Mouse (Mus musculus): Measurements from ENCODE around the gene Idua.
A peak's percentile ranks its signal among the peaks of the same experiment; 100 is the strongest.
"Not testable (repeated sequence)": the region's sequence is repeated elsewhere in the genome, so short reads cannot be mapped to it uniquely, and the experiment has no call there.

Gene Idua

DNA sequence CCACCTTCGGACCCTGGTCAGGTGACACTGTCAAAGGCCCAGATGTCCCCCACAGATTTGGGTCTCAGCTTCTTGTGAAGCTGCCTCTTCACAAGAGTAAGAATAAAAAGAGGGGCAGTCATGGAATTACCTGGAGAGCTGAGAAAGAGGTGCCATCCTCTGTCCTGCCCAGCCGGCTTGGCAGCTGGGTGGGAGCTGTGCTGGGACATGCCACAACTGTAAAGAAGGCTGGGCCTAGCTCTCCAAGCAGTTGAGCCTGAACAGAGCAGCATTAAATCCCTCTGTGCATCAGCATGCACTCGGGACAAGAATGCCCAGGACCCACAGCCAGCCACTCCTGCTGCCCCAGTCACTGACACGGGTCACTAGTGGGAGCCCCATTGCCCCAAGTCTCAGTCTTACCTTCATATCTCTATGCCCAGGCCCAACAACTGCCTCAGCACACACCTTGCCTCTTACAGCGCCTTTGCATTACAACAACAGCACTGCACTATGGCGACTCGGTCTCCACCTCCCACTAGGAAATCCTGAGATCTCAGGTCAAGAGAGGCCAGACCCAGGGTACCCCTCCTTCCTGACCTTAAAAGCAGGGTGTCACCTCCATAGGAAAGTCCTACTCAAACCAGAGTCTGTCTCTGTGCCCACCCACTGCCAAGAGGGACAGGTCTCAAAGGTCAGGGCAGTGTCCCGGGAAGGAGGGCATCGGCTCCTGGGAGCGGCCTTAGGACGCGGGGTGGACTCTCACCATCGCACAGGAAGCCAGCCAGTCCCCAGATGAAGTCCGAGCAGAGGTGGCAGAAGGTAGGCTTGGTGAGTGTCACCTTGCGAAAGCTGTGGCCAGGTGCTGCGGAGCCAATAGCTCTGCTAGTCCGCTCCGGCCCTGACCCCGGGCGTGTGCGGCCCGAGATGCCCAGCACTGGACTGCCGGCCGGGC is at the start of gene Idua:
Idua (plus strand) TSS at position 634 of the 934 bp plus-strand sequence.
- no peak for DNase-seq (ENCODE audit: low spot score)

GRCm38 (mm10) chr5:108610426-108610825 is 49.7 kb upstream of the Idua start:
- no peak for DNase-seq (ENCODE audit: low spot score)

- DNase-seq (ENCODE audit: low spot score): no peak
These were observed 38.3 kb upstream of the Idua start for GRCm38 (mm10) chr5:108621870-108622269.

DNA sequence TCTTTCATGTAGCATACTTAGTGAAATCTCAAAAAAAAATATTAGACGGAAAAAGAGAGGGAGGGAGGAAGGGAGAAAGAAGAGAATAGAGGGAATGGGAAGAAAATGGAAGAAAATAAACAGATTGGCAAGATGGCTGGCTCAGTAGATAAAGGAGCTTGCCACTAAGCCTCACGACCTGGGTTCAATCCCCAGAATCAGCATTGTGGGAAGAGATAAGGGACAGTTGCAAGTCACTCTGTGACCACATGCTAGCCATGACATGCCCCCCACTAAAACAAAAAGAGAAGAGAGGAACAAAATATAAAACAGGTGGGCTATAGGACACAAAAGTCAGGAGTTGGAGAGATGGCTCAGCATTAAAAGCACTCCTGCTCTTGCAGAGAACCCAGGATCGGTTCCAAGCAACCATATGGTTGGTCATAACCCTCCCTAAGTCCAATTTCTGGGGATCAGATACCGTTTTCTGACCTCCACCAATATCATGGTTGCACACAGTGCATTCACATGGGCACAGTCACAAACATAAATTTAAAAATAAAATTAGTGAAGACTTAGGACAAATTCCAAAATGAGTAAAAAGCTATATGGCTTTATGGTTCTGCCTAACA is 34.0 kb upstream of the Idua start:
- DNase-seq (ENCODE audit: low spot score): no peak

- DNase-seq (ENCODE audit: low spot score): no peak
These were observed 31.1 kb upstream of the Idua start for GRCm38 (mm10) chr5:108628891-108629633.

- peak; percentile 91 for DNase-seq (ENCODE audit: low spot score)
These were observed 30.3 kb upstream of the Idua start, which contains the start of the genes Gak and Tmem175 for GRCm38 (mm10) chr5:108629634-108630483. Gene Gak, minus strand, starts transcription at chr5:108629755. Gene Tmem175, plus strand, starts transcription at chr5:108629770.

- no peak for DNase-seq (ENCODE audit: low spot score)
These were observed 26.5 kb upstream of the Idua start for GRCm38 (mm10) chr5:108633676-108634075.

DNA sequence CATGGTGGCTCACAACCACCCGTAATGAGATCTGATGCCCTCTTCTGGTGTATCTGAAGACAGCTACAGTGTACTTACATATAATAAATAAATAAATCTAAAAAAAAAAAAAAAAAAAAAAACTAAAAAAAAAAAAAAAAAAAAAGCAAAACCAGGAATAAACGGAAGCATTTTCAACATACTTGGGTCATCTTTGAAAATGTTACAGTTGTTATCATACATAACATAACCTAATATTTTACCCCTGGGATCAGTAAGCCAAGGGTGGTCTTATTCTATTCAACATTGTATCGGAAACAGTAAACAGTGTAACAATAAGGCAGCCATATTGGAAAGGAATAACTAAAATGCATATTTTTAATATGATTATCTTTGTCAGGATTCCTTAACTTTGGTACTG is 26.0 kb upstream of the Idua start:
- not testable (repeated sequence) for DNase-seq (ENCODE audit: low spot score)

GRCm38 (mm10) chr5:108636172-108636571 is 24.0 kb upstream of the Idua start:
- DNase-seq (ENCODE audit: low spot score): no peak

DNA sequence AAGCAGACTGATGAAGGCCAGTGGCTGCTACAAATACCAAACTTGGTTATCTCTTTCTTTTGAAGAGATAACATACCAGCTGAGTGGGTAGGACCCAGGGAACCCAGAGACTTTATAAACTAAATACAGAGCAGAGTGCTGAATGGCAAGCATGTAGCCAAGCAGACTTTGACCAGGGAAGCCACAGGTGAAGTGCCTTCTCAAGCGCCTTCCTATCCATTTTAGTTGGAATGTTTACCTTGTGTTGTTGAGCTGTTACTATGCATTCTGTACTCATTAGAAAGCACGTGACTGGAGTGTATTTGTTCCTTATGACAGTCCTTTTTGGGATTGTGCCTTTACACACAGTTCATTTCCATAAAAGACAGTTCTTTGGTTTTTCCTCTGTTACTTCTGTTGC is 16.5 kb upstream of the Idua start:
- no peak for DNase-seq (ENCODE audit: low spot score)

- no peak for DNase-seq (ENCODE audit: low spot score)
These were observed 14.3 kb upstream of the Idua start for GRCm38 (mm10) chr5:108645651-108646342.

- no peak for DNase-seq (ENCODE audit: low spot score)
These were observed 13.8 kb upstream of the Idua start for GRCm38 (mm10) chr5:108646343-108646660.

DNA sequence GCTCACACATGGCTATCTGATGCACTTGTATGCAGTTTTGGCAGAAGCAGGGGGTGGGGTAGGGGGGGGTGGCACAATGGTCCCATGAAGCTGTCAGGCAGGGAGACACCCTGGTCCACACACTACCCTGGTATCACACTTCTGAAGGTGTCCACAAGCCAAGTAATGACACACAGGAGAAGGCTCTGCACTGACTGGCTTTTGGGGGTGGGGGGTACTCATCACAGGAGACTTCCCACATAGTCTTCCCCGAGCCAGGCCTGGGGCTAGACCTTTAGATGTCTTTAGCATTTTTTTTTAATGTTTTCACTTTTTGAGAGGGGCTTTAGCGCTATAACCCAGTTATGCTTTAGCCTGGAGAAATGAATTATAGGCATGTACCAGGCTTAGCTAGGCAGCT is 12.8 kb upstream of the Idua start:
- DNase-seq (ENCODE audit: low spot score): no peak

DNA sequence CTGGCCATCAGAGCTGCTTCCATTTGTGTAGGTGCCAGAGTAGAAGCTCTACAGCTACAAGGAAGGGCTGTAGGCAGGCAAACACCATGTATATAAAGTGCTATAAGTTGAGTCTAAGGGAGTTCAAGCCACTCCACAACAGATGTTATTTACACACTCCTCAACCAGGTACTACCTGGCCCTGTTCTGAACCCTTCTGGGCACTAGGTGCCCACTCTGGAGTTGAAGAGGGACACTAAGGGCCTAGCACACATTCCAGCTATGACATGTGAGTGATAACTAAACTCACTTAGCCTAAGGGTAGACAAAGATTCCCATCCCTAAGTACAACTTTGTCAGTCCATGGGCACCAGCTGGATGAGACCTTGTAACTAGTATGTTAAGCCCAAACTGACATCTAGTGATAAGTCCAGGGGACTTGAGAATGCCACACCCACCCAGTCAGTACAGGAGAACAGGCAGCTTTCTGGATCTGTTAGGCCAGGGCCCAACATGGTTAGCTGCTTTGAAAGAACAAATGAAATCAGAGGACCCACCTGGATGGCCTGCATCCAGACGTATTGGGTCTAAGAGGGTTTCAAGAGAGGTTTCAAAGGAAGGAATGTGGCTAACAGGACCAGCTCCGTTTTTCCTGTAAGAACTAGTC is 12.2 kb upstream of the Idua start:
- DNase-seq (ENCODE audit: low spot score): no peak

- DNase-seq (ENCODE audit: low spot score): no peak
These were observed 11.1 kb upstream of the Idua start for GRCm38 (mm10) chr5:108648937-108649576.

- no peak for DNase-seq (ENCODE audit: low spot score)
These were observed 9.8 kb upstream of the Idua start for GRCm38 (mm10) chr5:108650341-108650740.

GRCm38 (mm10) chr5:108651136-108651720 is 8.9 kb upstream of the Idua start:
- DNase-seq (ENCODE audit: low spot score): no peak

DNA sequence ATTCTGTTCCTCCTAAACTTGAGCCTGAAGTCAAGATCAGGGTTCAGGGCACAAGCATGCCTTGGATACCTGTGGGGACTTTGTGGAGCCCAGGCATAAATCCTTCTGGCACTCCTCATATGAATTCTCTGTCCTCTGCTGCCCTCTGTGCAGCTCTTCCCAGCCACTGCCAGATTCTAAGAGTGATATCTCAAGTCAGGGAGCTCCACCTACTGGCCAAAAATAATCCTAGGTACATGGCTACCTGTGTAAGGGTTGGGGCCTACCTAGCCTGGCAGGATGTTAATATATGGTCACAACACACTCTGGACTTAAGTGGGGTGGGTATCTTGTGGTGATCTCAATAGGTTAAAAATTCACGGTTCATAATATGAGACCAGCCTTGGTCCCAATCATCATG is 8.3 kb upstream of the Idua start:
- no peak for DNase-seq (ENCODE audit: low spot score)

DNA sequence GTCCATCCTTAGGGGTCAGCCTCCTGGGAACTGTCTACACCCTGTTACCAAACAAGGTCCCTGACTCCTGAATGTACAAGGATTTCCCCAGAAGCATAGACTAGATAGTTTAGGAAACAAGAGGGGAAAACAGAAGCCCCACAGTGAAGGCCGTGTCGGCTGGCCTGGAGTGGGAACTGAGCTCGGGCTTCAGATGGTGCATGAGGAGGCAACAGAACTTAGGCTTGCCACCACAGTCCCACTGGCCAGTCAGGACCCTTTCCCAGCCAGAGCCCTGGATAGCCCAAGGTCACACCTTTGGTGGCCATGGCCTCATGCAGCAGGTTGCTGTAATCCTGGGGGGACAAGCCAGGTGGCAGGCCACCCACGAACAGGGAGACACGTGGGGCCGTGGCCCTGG is 6.8 kb upstream of the Idua start:
- DNase-seq (ENCODE audit: low spot score): no peak
